Mouse (Mus musculus) ES-CJ7 (cell line): ENCODE measurements around the gene Adgrl2.

Experiments
- DNase-seq: peaks from one replicate; pipeline ENCODE4 v3.0.0; 2011; ENCODE audit warnings: low read depth, low spot score

Gene Adgrl2

DNA sequence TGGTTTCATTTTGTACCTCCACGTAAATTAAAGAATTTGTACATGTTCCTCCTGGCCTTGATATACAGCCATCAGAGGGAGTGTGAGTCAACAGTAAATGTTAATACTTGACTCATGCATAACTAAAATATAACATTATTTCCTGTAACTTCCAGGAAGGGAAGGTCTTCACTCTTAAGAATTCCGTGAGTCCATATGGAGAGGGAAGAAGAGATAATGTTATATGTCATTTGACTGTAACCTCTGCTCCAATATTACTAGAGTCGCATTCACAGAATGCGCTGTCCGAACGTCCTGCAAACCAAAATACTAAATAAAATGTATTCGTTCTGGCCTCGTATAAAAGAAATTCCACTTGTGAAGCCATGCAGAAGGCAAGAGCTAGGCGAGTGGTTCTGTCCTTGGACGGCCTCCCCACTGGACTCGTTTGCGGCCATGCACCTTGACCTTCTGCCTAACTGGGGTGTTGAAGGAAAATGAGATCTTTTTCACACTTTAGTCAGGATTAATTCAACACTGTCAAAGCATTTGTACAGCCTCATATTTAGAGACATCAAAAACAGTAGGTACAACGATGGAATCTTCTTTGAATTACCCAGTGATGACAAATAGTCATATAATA, 68.3 kb downstream of the Adgrl2 start:
- DNase-seq = no peak

DNA sequence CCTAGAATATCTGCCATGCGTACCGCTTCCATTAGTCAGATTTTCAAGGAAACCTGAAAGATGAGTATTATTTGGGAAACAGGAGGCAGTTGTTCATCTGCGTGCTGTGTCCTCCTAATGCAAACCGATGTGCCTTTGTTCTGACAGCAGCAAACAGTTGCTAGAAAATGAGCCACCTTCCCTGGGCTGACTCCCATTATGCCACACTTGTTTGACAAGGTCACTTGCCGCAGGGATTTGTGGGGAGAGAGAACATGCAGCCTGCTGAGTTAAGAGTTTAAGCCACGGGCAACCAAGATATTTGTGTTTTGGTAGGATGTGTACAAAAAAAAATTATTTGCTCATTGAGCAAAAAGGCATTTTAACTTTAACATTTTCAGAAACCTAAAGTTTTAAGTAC, 69.5 kb downstream of the Adgrl2 start:
- DNase-seq = no peak

- DNase-seq = no peak
These were observed 71.9 kb downstream of the Adgrl2 start for GRCm38 (mm10) chr3:148918425-148918824.

DNA sequence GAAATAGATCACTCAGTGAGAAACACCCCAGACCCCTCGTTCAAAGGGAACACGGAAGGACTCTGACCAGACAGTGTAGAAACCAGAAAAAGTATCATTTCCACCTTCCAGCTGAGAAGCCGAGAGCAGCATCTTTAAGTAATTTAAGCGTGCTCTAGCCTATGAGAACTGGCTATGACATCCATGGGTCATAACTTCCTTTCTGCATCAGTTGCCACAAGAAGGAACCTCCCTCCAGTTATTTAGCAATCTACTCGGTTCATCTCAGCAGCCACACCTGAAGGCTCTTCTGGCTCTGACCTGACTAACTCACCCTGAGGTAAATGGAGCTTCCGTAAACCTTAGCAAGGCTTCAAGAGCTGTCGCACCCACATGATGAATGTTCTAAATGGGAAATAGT, 72.5 kb downstream of the Adgrl2 start:
- DNase-seq = no peak

- DNase-seq = no peak
These were observed 74.1 kb downstream of the Adgrl2 start for GRCm38 (mm10) chr3:148916226-148916625.

- DNase-seq = no peak
These were observed 77.2 kb downstream of the Adgrl2 start for GRCm38 (mm10) chr3:148912944-148913684.

DNA sequence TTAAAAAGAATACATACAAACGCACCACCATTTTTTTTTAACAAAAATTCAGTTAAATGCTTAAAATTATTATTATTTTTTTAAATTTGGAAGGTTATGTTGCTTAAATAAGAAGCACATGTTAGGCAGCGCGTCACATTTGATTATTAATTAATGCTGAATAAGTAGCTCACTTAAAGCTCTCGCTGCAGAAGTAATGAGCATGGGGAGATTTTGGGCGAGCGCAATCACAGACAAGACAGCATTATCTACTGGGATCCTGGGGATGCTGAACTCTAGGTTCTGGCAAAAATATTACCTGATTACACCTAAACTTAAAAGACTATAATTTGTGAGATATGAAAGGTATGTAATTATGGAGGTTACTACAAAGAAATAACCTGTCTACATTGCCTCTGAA, 77.8 kb downstream of the Adgrl2 start:
- DNase-seq = no peak

- no peak for DNase-seq
These were observed 82.5 kb downstream of the Adgrl2 start for GRCm38 (mm10) chr3:148907873-148908272.

DNA sequence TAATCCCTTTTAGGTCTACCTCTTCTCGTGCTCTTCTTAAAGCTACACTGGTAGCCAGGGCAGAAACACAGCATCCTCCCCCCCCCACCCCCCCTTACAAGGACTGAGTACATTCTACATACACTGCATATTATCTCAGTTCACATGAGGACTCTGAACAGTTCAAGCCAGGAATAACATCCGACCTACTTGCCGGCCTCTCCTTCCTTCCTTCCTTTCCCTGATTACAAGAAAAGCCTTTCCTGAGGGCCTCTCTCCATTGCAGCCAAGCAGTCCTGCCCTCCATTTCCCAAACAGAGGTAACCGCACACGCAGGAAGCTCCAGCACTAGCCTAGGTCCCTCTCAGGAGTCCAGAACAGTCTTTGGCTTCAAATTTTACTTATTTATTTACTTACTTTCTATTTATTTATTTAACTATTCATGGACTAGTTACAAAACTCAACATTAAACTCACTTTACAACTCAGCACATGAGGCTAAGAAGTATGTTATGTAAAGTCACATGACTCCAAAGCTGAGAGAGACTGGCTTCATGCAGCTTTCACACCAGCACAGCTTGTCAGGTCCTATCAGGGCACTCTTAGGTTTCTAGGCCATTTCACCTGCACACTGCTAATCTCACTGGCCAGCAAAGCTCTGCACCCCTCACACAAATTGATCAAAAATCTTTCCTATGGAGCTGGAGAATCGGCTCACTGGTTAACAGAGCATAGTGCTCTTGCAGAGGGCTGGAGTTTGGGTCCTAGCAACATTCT, 83.2 kb downstream of the Adgrl2 start:
- no peak for DNase-seq

DNA sequence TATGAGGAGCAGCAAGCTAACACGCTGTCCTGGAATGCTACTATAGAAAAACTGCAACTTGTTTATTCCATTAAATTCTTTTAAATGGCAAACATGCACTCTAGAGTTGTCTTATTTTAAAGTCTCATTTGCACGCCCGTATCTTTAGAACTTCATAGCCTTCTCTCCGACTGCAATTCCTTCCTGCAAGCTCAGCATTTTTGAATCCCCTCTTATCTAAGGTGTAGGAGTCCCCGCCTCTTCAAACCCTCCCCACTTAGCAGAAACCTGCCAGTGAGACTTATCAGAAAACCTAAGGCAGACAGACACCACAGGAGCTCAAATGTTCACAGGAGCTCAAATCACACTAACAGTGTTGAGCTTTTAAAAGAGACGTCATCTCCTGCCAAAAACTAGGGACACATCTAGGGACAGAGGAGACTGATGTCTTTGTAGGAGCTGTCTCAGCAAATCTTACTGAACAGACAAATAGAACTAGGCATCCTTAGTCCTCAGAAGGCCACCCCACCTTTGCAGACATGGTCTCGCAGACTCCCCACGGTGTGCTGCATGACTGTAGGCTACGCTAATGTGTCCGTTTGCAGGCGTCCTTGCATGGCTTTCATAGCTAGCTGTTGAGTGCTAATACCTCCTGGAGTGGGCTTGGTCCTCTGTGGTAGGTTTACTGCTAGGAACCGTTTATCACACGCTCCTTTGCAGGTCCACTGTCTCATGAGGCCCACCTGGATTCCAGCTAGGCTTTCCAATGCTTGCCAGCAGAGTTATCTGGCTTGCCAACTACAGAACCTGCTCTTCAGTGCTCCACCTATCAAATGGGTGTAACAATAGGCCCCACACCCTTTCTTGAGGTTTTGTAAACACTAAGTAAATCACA, 84.2 kb downstream of the Adgrl2 start:
- DNase-seq = no peak

DNA sequence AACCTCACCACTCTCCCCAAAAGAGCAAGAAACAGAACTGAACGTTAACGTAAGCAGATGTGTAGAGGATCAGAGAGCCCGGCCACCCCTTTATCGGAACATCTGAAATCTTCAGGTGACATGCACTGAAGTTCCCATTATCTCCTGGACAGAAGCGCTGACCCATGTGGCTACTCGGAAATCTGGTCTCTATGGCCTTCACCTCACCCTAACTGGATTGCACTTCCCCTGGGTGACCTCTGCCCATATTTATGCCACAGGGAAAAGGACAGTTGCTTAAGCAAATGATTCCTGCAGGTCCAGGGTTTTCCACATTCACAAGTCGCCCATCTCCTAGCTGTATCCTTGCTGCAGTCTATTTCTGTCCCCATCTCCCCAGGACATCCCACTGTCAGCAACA, 84.9 kb downstream of the Adgrl2 start:
- no peak for DNase-seq

GRCm38 (mm10) chr3:148899857-148900256, 90.5 kb downstream of the Adgrl2 start:
- no peak for DNase-seq

- peak; percentile 22 for DNase-seq
These were observed 90.9 kb downstream of the Adgrl2 start for GRCm38 (mm10) chr3:148899416-148899815.

GRCm38 (mm10) chr3:148898535-148899250, 91.7 kb downstream of the Adgrl2 start:
- peak; percentile 18 for DNase-seq

DNA sequence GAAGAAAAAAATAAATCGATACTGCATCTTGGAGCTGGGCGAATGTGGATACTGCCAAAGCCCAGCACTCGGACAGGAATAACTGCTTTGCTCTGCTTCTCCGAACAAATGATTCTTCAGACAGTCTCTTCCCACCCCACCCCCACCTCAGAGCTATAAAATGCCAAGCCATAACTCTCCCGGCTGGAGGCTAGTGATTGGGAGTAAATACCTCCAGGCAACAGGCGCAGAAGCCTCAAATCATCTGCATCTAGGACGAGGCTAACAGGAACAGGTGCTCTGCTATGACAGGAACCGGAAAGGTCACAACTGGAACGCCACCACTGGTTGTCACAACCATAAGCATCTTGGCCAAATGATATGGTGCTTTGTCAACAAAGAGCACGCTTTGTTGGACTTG, 94.1 kb downstream of the Adgrl2 start:
- DNase-seq = no peak

DNA sequence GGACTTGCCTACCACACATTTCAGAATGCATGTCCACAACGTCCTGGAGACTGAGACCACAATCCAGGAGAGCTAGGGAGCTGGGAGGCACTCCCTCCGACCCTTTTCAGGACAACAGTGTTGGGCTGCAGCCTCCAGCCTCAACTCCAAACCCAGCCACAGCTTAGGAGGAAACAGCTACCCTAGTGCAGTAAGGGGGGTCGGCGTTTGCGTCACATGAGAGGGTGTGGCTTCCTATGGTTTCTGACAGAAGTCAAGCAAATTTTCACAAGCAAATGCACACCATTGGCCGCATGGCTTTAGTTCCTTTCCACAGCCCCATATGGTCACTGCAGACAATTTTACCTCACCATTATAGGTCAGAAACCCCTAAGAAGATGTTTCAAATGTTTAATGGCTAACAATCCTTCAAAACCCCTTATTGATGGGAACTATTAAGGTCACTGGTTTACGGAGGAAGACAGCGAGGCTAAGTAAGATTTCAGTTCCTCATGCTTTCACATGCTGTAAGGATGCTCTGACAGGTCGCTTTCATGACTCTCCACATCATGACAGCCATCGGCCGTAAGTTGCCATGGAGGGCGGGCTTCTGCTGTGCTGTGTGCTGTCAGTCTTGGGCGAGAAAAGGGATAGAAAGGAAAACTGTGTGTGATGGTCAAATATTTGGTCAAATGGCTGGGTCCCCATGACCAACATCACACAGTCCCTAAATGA, 94.8 kb downstream of the Adgrl2 start:
- DNase-seq = no peak

- no peak for DNase-seq
These were observed 95.5 kb downstream of the Adgrl2 start for GRCm38 (mm10) chr3:148894867-148895266.

DNA sequence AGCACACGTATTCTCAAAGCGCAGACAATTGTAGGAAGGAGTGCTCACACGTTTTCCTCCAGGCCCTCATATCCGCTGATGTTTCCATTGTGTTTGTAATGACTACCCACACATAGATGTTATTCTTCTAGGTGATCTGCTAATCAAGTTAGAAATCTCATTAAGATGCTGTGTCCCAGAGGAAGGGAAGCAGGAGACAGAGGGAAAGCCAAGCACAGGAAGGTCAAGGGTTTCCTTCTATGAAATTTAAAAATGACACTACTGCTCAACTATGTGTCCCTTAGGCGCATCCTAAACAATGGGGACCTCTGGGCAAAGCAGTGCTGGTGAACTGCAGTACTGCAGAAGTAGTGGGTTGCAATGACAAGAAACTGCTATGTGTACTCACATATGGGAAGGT, 102.5 kb downstream of the Adgrl2 start:
- DNase-seq = no peak

DNA sequence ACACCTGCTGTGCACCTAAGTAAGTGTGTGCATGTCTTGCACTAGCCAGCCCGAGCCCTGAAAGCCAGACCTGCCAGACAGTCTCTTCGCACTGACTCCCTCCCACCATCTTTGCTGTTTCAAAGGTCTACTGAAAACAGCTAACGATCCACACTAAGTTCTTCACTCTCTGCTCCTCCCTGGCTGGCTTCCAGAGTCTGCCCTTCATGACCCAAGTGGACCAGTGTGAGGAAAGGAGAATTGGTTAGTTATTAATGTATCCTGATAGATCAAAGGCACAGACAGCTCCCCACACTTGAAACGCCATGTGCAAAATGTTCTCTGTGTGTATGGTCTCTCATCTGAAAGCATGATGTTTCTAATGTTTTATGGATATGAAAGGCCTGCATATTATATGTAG, 103.4 kb downstream of the Adgrl2 start:
- no peak for DNase-seq

DNA sequence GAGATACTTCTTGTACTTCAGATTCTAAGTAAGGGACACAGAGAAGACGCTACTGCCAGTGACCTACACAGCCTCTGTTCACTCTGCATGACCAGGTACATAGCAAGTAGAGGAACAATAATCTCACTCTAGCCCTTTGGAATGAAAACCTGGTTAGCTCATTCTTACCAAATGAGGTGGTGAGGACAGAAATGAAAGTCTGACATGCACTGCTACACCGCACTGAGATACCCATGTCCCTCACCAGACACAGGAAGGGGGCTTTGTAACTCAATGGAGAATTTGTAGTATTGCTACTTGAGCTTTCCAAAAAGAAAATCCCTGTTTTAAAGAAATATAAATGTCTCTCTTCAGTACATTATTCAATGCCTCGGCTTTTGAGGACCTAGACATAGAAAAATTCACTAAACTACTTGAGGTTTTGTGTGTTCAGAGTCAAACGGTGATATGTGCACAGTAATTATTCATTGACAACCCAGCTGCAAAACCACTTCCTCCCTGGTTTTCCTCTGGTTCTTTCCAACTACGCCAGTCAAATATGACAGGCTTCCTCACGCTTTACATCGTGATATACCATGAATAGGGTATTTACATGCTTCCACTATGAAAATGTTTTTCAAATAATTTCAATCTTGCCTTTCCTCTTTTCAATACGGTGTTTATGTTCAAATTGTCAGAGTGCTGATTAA, 104.2 kb downstream of the Adgrl2 start:
- no peak for DNase-seq
